Mouse (Mus musculus): Measurements from ENCODE around the gene Iqce.

GRCm38 (mm10) chr5:140619151-140619771, 82.9 kb downstream of the Iqce start:
- no peak for TF ChIP-seq TCF12 (IDR thresholded peaks at IDR 0.05; ENCODE audit: insufficient read depth, poor library complexity, severe bottlenecking)
- TF ChIP-seq MYOD1 (IDR thresholded peaks at IDR 0.05; ENCODE audit: control insufficient read depth in 1 of 3, insufficient read length in 2 of 3, low read depth in 2 of 3) = no peak
- no peak for TF ChIP-seq MAX (IDR thresholded peaks at IDR 0.05; ENCODE audit: low read depth)
- peak; percentile 31 for TF ChIP-seq POLR2AphosphoS2 (IDR thresholded peaks at IDR 0.05; ENCODE audit: insufficient read length, low read depth)
- no peak for TF ChIP-seq POLR2A (IDR thresholded peaks at IDR 0.05; ENCODE audit: insufficient read length, low read depth)
- no peak for TF ChIP-seq CEBPB (IDR thresholded peaks at IDR 0.05; ENCODE audit: insufficient read depth, poor library complexity, severe bottlenecking)
- TF ChIP-seq MYOG (IDR thresholded peaks at IDR 0.05; ENCODE audit: control insufficient read depth in 1 of 3, insufficient read depth in 1 of 3, insufficient read length in 2 of 3, low read depth in 2 of 3) = no peak
- TF ChIP-seq TCF3 (IDR thresholded peaks at IDR 0.05; ENCODE audit: insufficient read length, low read depth) = no peak
- TF ChIP-seq E2F4 (IDR thresholded peaks at IDR 0.05; ENCODE audit: insufficient read depth) = no peak
